Mouse (Mus musculus): ENCODE measurements around the gene Macf1.

GRCm38 (mm10) chr4:123460595-123461272 is 223.4 kb downstream of the Macf1 start:
- TF ChIP-seq CTCF (IDR thresholded peaks at IDR 0.05) (peak; percentile 65), POLR2A (IDR thresholded peaks at IDR 0.05; ENCODE audit: insufficient read depth, low read depth, low read length) (no peak)
